In the genomic region with DNA sequence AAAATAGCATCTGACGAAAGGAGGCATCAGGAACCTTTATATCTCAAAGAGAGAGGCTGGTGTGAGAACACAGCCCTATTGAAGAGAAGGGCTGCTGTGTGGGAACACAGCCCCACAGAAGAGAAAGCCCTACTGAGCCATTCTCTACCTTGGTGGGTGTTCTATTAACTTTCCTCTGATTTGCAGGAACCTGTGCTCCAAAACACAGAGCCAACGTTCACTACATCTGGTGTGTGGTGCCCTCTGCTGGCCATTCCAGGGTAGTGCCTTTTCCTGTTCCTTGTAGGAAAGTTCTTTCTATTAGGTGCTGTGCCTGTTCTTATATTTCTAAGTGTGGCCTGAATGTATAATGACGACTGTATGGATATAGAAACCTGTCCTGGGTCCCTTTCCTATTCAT, we compare ENCODE assay signal across 8 mouse cellular contexts. TPM values are rescaled to one million over a fixed set of nuclear protein-coding genes. Genes with fewer than 3 reads are reported as not detected.
DNase-seq lines count a peak whose midpoint lies in the region; ATAC-seq and TF ChIP-seq lines count a peak whose summit lies in the region.

No protein-coding gene starts in this region.

- peak overlapping the region; percentile 43 for H3K4me2 ChIP-seq in heart, embryonic 13.5 days
- no peak overlapping the region for H3K4me2 ChIP-seq in kidney, embryonic 15.5 days
- H3K4me2 ChIP-seq in stomach, embryonic 14.5 days (replicated peaks; ENCODE audit: low read depth, low read length), result no peak overlapping the region

- no peaks in the 10 kb centered on the region for H3K36me3 ChIP-seq in heart, embryonic 13.5 days
- no peaks in the 10 kb centered on the region for H3K36me3 ChIP-seq in kidney, embryonic 15.5 days
- no peaks in the 10 kb centered on the region for H3K36me3 ChIP-seq in liver, adult 2 months (ENCODE audit: control insufficient read depth, insufficient read depth, low read length)
- no peaks in the 10 kb centered on the region for H3K36me3 ChIP-seq in stomach, embryonic 14.5 days (ENCODE audit: control insufficient read depth, insufficient read depth, low read length)

- peak; percentile 81 for TF ChIP-seq CTCF in bone marrow macrophage, adult 2 months (IDR thresholded peaks at IDR 0.05; ENCODE audit: low read depth, low read length)
- peak; percentile 82; the same call in 1 of the 2 replicates for TF ChIP-seq CTCF in embryonic fibroblast, embryonic 13.5 days (IDR thresholded peaks at IDR 0.05; ENCODE audit: borderline replicate concordance, insufficient read depth, low read length)
- TF ChIP-seq CTCF in liver, adult 2 months (IDR thresholded peaks at IDR 0.05; ENCODE audit: low read depth, low read length), result peak; percentile 75

- H3K27me3 ChIP-seq in heart, embryonic 13.5 days (replicated peaks), result peaks cover 18% of the 10 kb centered on the region; the same call in 1 of the 2 replicates
- H3K27me3 ChIP-seq in kidney, embryonic 15.5 days, result no peaks in the 10 kb centered on the region
- H3K27me3 ChIP-seq in liver, adult 2 months (ENCODE audit: control insufficient read depth, insufficient read depth, low read length), result no peaks in the 10 kb centered on the region
- no peaks in the 10 kb centered on the region for H3K27me3 ChIP-seq in stomach, embryonic 14.5 days (ENCODE audit: control insufficient read depth, insufficient read depth, low read length)

- peaks cover 7% of the 10 kb centered on the region; the same call in 1 of the 2 replicates for H3K4me1 ChIP-seq in bone marrow macrophage, adult 2 months (ENCODE audit: control insufficient read depth, insufficient read depth, low read length)
- H3K4me1 ChIP-seq in embryonic fibroblast, embryonic 13.5 days (ENCODE audit: control insufficient read depth, insufficient read depth, low read length), result peaks cover 3% of the 10 kb centered on the region; the same call in 1 of the 2 replicates
- H3K4me1 ChIP-seq in heart, embryonic 13.5 days, result peaks cover 18% of the 10 kb centered on the region
- peaks cover 17% of the 10 kb centered on the region for H3K4me1 ChIP-seq in kidney, embryonic 15.5 days
- peaks cover 2% of the 10 kb centered on the region; the same call in 1 of the 2 replicates for H3K4me1 ChIP-seq in liver, adult 2 months (ENCODE audit: control insufficient read depth, insufficient read depth, low read length)
- no peaks in the 10 kb centered on the region; the same call in 1 of the 2 replicates for H3K4me1 ChIP-seq in stomach, embryonic 14.5 days (ENCODE audit: control insufficient read depth, insufficient read depth, low read length)

- H3K79me2 ChIP-seq in liver, adult 2 months (ENCODE audit: control insufficient read depth, insufficient read depth, low read length), result no peaks in the 10 kb centered on the region

- no peak overlapping the region for H3K9ac ChIP-seq in heart, embryonic 13.5 days
- no peak overlapping the region for H3K9ac ChIP-seq in kidney, embryonic 15.5 days
- H3K9ac ChIP-seq in liver, adult 2 months (ENCODE audit: low read depth, low read length), result no peak overlapping the region
- no peak overlapping the region for H3K9ac ChIP-seq in stomach, embryonic 14.5 days (replicated peaks; ENCODE audit: low read depth, low read length)

- TF ChIP-seq POLR2A in bone marrow macrophage, adult 2 months (IDR thresholded peaks at IDR 0.05; ENCODE audit: borderline replicate concordance, low read depth, low read length), result no peak
- TF ChIP-seq POLR2A in embryonic fibroblast, embryonic 13.5 days (IDR thresholded peaks at IDR 0.05; ENCODE audit: low read depth, low read length), result no peak
- TF ChIP-seq POLR2A in liver, adult 2 months (IDR thresholded peaks at IDR 0.05; ENCODE audit: extremely low read depth, insufficient read depth, low read length), result no peak

- H3K4me3 ChIP-seq in bone marrow macrophage, adult 2 months (ENCODE audit: insufficient read depth, low read length), result no peak overlapping the region
- H3K4me3 ChIP-seq in embryonic fibroblast, embryonic 13.5 days (ENCODE audit: insufficient read depth, low read length), result no peak overlapping the region
- no peak overlapping the region for H3K4me3 ChIP-seq in heart, embryonic 13.5 days
- no peak overlapping the region for H3K4me3 ChIP-seq in kidney, embryonic 15.5 days (replicated peaks)
- no peak overlapping the region for H3K4me3 ChIP-seq in liver, adult 2 months (ENCODE audit: insufficient read depth, low read depth, low read length)
- H3K4me3 ChIP-seq in stomach, embryonic 14.5 days (ENCODE audit: low read depth, low read length), result no peak overlapping the region

- WGBS in heart, embryonic 13.5 days, result 29% methylated on average over 3 of the region's 3 CpGs
- 26% methylated on average over 3 of the region's 3 CpGs for WGBS in kidney, embryonic 15.5 days
- 28% methylated on average over 3 of the region's 3 CpGs for WGBS in liver, adult 2 months
- WGBS in stomach, embryonic 14.5 days, result 32% methylated on average over 3 of the region's 3 CpGs

- H3K9me3 ChIP-seq in heart, embryonic 13.5 days, result no peaks in the 10 kb centered on the region
- no peaks in the 10 kb centered on the region for H3K9me3 ChIP-seq in kidney, embryonic 15.5 days (replicated peaks)
- no peaks in the 10 kb centered on the region for H3K9me3 ChIP-seq in stomach, embryonic 14.5 days (ENCODE audit: control insufficient read depth, low read depth, low read length)

- no peak overlapping the region for H3K27ac ChIP-seq in bone marrow macrophage, adult 2 months (ENCODE audit: insufficient read depth, low read depth, low read length)
- H3K27ac ChIP-seq in embryonic fibroblast, embryonic 13.5 days (ENCODE audit: insufficient read depth, low read length), result no peak overlapping the region
- H3K27ac ChIP-seq in heart, embryonic 13.5 days (replicated peaks), result peak overlapping the region; percentile 63
- H3K27ac ChIP-seq in kidney, embryonic 15.5 days, result peak overlapping the region; percentile 62; the same call in 1 of the 2 replicates
- H3K27ac ChIP-seq in liver, adult 2 months (replicated peaks; ENCODE audit: insufficient read depth, low read depth, low read length), result no peak overlapping the region
- no peak overlapping the region for H3K27ac ChIP-seq in stomach, embryonic 14.5 days (ENCODE audit: low read length)

- peak; percentile 51 for DNase-seq in liver, adult 2 months (ENCODE audit: extremely low read depth, low read depth, low spot score)
- peak; percentile 84 for DNase-seq in neural tube, embryonic 10.5 days (ENCODE audit: extremely low spot score, low spot score)

- ATAC-seq in CD4-positive, CD25-positive, alpha-beta regulatory T cell, adult 4 months, result peak; percentile 67
- ATAC-seq in heart, embryonic 13.5 days (ENCODE audit: extremely low read depth, insufficient number of reproducible peaks, low FRiP score, low TSS enrichment), result no peak
- ATAC-seq in kidney, embryonic 15.5 days (replicated peaks; ENCODE audit: low FRiP score), result peak; percentile 58; the same call in 1 of the 2 replicates
- peak; percentile 26; the same call in 1 of the 2 replicates for ATAC-seq in stomach, embryonic 14.5 days (ENCODE audit: insufficient number of reproducible peaks, insufficient read depth, low FRiP score, low read depth)

RNA-seq across cellular contexts. Expression of a gene that starts 7.8 kb away (rescaled TPM):
- 10 to 100 TPM; 12.9 to 19.7 TPM for polyA plus RNA-seq in CD4-positive, CD25-positive, alpha-beta regulatory T cell, adult 4 months (2017; shearing (Covaris generic))
- 20.4 and 24.1 TPM in 2 replicates for polyA plus RNA-seq in bone marrow macrophage, adult 2 months (2012; ENCODE audit: insufficient read depth, insufficient read length, missing spikeins)
- polyA plus RNA-seq in embryonic fibroblast, embryonic 13.5 days (2011; ENCODE audit: insufficient read length, low read depth, missing spikeins), result 32.6 and 37.7 TPM in 2 replicates
- 24.2 and 27.5 TPM in 2 replicates for polyA plus RNA-seq in heart, embryonic 13.5 days (2015; fragmentation: Nextera tagmentation; extraction: Ambion mirVana)
- 47.0 and 50.8 TPM in 2 replicates for polyA plus RNA-seq in kidney, embryonic 15.5 days (2015; fragmentation: Nextera tagmentation; extraction: Ambion mirVana)
- total RNA-seq in liver, adult 2 months (2014; rRNA removed), result 7.8 and 11.2 TPM in 2 replicates
- 3.9 and 4.9 TPM in 2 replicates for polyA plus RNA-seq in liver, adult 2 months (2012; rRNA removed)
- polyA plus RNA-seq in stomach, embryonic 14.5 days (2014; fragmentation: Nextera tagmentation; extraction: Ambion mirVana), result 53.4 and 53.8 TPM in 2 replicates

Comparison
In these comparisons a context has a peak if more than half of its experiments do, and no peak if none do; other contexts are left out.
1. H3K27ac ChIP-seq: peak in heart, embryonic 13.5 days (single experiment) and kidney, embryonic 15.5 days (single experiment); none in bone marrow macrophage, adult 2 months (single experiment), embryonic fibroblast, embryonic 13.5 days (single experiment), liver, adult 2 months (single experiment) and stomach, embryonic 14.5 days (single experiment).
2. Peak in every context shown above with its lines, with median percentiles within 50 percentile points of each other: CTCF ChIP-seq.